Mouse (Mus musculus): ENCODE measurements around the gene Armh3. TPM values are rescaled to one million over a fixed set of nuclear protein-coding genes. Genes with fewer than 3 reads are reported as not detected.
"Not testable (repeated sequence)": the region's sequence is repeated elsewhere in the genome, so short reads cannot be mapped to it uniquely, and the experiment has no call there.

The Armh3 gene
- total RNA-seq, 2 experiments from 2014 or later: 21.0 to 21.3 TPM

DNA sequence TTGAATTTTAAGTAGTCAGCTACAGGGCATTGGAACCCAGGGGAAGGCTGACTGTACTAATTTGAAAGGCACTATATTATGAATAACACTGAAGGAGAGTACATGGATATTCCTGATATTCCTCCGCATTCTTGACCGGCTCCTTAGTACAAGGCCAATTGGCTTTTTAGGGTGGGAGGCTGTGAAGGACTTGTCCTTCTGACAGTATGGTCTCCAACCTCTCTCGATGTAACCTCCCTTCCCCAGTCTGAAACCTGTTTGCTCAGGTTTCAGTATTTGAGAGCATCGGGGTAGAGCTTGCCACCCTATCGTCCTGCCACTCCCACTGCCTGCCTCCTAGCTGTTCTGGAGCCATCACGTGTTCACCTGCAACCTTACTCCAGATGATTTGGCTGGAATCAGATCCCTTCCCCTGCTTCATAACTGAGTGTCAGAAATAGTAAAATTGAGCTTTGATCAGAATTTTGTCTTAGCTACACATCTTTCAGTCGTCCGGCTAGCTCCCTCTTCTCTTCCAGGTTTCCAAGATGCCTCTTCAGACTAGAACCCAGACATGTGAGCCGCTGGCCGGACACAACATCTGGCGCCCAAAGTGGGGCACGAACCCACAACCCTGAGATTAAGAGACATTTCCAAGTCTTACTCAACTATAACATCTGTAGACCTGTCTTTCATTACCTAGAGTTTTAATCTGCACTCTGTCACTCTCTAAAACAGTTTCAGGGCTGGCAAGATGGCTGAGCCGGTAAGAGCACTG is 4.1 kb downstream of the Armh3 start:
- DNase-seq (ENCODE audit: low spot score in 2 of 2): no peak

- DNase-seq (ENCODE audit: low spot score in 2 of 2): not testable (repeated sequence)
Observed at GRCm38 (mm10) chr19:45993441-45993840, 4.8 kb downstream of the Armh3 start.

DNA sequence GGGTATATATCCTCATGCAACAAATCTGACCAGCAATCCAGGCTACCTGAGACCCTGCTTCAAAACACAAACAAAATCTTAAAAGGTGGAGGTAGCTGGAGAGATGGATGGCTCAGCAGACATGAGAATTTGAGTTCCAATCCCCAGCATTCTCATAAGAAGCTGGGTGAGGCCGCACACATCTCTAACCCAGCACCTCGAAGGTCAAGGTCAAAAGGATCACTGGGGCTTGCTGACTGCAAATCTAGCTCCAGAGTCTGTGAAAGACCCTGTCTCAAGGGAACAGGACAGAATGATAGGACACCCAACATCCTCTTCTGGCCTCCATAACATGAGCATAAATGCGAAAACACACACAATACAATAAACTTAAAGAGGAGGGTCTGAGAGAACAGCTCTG is 7.1 kb downstream of the Armh3 start:
- no peak for DNase-seq (ENCODE audit: low spot score in 2 of 2)

DNA sequence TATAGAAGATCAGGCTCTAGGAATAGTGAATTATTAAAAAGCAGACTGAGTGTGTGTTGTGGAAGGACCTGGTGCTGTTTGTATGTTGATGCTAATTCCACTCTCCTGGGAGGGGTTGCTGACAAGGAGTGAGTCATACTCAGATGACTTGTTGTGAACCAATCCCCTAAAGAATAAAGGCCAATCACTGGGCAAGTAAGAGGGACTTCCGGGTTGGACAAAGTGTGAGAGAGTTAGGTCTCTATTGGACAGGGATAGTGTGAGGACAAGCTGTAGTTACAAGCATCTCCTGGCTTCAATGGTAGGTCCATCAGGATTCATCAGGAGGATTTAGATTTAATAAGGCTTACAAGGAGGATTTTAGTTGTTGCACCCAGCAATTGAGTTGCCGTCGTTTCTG is 10.1 kb downstream of the Armh3 start:
- no peak for DNase-seq (ENCODE audit: low spot score in 2 of 2)

DNA sequence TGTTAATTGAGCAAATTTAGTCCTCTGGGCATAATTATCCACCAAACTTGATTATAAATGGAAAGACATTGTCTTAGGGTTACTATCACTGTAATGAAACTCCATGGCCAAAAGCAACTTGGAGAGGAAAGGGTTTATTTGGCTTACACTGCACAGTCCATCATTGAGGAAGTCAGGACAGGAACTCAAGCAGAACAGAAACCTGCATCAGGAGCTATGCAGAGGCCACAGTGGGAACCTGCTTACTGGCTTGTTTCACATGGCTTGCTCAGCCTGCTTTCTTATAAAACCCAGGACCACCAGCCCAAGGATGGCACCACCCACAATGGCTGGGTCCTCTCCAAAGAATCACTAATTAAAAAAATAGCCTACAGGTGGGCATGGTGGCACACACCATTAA is 13.9 kb downstream of the Armh3 start:
- no peak for DNase-seq (ENCODE audit: low spot score in 2 of 2)

- no peak for DNase-seq (ENCODE audit: low spot score in 2 of 2)
Observed at GRCm38 (mm10) chr19:45960770-45961169, 37.5 kb downstream of the Armh3 start.

GRCm38 (mm10) chr19:45956736-45957135 is 41.6 kb downstream of the Armh3 start:
- peak in 1 of 2 experiments; percentile 34 for DNase-seq (ENCODE audit: low spot score in 2 of 2)

GRCm38 (mm10) chr19:45953286-45953685 is 45.0 kb downstream of the Armh3 start:
- peak; percentile 17 to 54 for DNase-seq (ENCODE audit: low spot score in 2 of 2)

DNA sequence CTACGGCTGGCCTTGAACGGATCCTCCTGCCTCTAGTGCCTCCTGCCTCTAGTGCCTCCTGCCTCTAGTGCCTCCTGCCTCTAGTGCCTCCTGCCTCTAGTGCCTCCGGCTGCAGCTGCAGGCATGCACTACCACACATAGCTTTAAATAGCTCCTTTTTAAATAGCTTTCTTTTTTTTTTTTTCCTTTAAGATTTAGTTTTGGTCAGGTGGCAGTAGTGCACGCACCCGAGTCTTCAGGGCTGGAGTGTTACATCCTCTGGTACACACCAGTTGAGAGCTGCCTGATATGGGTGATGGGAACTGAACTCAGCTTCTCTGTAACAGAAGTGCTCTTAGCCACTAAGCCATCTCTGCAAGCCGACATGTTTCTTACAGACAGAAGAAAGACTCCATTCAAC is 49.1 kb downstream of the Armh3 start:
- no peak for DNase-seq (ENCODE audit: low spot score in 2 of 2)

GRCm38 (mm10) chr19:45947764-45948163 is 50.5 kb downstream of the Armh3 start:
- peak in 1 of 2 experiments; percentile 26 for DNase-seq (ENCODE audit: low spot score in 2 of 2)

- no peak for DNase-seq (ENCODE audit: low spot score in 2 of 2)
Observed at GRCm38 (mm10) chr19:45947286-45947685, 51.0 kb downstream of the Armh3 start.

DNA sequence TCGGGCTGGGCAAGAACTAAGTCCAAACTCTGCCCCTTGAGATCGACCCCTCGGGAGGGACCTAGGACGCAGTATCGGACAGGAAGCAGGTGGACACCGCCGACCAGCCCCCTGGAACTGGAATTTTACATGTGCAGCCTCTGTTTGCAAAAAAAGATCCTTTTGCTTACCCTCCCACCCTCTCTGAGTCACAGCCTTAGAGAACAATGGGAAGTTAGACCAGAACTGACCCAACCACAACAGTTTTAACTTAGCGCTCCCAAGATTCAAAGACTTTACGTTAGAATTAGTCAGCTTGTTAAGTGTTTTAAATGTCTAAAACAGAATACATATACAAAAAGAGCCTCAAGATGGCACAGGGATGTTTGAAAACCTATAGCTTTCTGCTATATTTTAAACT is 51.7 kb downstream of the Armh3 start:
- DNase-seq (ENCODE audit: low spot score in 2 of 2): no peak

DNA sequence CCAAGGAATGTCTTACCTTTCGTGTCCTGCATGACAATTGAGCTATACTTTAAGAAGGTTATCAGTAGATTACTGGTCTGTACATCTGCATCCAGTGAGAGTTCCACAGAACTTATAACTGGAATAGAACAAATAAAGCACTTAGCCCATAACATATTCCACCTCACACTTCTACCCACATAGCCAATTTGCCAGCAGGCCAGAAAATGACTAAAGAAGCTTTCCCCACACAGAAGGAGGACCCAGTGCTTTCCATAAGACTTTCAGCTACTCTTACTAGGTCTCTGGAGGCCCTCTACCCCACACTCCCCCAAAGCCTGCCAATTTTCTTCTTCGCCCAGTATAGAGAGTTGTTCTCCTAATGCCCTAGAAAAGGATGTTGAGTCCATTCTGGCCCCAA is 52.3 kb downstream of the Armh3 start:
- no peak for DNase-seq (ENCODE audit: low spot score in 2 of 2)

DNA sequence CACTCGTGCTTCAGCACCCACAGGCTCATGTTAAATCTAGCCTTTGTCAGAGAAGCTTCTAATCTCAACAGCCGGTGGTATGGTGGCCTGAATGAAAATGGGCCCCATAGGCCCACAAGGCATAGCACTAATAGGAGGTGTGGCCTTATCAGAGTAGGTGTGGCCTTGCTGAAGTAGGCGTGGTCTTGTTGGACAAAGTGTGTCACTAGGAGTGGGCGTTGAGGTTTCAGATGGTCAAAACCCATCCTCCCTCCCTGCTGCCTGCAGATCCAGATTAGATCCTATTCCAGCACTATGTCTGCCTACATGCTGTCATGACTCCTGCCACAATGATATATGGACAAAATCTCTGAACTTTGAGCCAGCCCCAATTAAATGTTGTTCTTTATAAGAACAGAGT is 54.5 kb downstream of the Armh3 start:
- no peak for DNase-seq (ENCODE audit: low spot score in 2 of 2)

DNA sequence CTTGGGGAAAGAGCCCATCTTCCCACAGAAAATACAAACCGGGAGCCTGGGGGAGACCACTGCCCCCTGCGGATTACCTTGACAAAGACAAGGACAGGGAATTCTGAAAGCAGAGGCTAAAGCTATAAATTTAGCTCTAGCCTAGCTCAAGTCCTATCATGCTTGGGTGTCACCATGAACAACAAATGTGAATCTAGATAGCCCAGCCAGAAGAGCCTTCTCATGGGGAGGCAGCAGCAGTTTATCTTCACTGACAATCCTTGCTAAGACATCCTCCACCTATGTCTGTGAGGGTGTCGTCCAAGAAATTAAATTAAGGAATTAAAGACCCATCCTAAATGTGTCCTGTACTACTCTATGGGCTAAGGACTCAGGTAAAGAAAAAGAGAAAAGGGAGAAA is 60.2 kb downstream of the Armh3 start:
- no peak for DNase-seq (ENCODE audit: low spot score in 2 of 2)

GRCm38 (mm10) chr19:45937530-45937929 is 60.8 kb downstream of the Armh3 start:
- peak; percentile 15 to 55 for DNase-seq (ENCODE audit: low spot score in 2 of 2)

GRCm38 (mm10) chr19:45927236-45927635 is 71.1 kb downstream of the Armh3 start:
- no peak for DNase-seq (ENCODE audit: low spot score in 2 of 2)

DNA sequence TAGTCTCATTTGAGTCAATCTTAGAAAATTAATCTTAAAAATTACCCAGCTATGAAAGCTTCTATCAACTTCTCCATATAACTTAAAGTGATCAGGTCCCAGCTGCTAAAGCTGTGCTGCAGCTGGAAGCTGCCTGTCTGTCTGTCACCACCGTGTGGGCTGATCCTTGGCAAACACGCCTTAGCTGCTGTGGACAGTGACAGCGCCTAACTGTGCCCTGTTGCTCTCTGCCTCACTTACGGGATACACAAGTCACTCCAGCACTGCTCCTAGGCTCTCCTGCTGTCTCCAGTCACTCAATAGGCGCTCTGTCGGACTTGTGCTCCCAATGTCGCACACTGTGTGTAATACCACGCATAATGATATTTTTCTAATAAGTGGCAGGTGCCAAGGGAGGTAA is 71.9 kb downstream of the Armh3 start:
- DNase-seq (ENCODE audit: low spot score in 2 of 2): no peak

GRCm38 (mm10) chr19:45920299-45921090 is 77.8 kb downstream of the Armh3 start:
- peak in 1 of 2 experiments; percentile 43 for DNase-seq (ENCODE audit: low spot score in 2 of 2)

DNA sequence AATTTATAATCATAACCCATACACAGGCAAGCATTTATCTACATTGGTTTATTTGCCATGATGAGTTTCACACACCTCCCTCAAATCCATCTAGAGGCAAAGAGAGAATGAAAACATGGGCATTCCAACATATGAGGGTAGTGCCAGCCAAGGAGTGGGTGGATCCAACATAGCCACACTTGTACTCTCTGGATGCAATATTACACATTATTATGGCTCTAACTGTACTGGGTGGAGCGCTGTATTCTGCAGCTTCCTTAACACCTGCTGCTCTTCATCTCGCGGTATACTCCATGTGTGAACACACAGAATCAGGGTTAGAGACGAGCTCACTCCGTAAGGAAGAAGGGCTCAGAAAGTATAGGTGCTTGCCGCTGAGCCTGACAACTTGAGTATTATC is 79.9 kb downstream of the Armh3 start:
- DNase-seq (ENCODE audit: low spot score in 2 of 2): peak in 1 of 2 experiments; percentile 71

GRCm38 (mm10) chr19:45917856-45918255 is 80.4 kb downstream of the Armh3 start:
- DNase-seq (ENCODE audit: low spot score in 2 of 2): peak in 1 of 2 experiments; percentile 73

DNA sequence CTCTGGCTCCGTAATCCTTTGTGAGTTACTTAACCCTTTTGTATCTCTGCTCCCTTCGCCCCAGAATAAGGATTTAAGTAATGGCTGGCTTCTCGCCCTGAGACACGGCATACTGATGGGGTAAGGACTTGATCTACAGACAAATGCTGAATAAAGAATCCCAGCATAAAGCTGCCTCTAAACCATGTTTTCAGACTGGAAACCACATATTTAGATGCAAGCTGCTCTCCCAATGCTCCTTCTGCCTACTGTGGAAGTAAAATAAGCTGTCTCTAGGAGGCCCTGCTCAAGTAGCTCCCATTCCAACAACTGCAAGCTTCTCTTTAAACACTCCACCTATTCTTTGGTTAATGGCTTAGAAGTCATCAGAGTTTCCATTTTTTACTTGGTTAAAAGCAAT is 81.8 kb downstream of the Armh3 start:
- DNase-seq (ENCODE audit: low spot score in 2 of 2): peak in 1 of 2 experiments; percentile 68

Measured in layer of hippocampus, postnatal 14 days (tissue).